Mouse (Mus musculus) c-Kit-positive CD71-positive TER-119-positive erythroid progenitor cells, embryonic 14.5 days (primary cell): ENCODE results near the gene Psma6.

Source experiments
- DNase-seq: peaks from one replicate; pipeline ENCODE4 v3.0.0-alpha.2; 2013; ENCODE audit warnings: low spot score

The Psma6 gene

DNA sequence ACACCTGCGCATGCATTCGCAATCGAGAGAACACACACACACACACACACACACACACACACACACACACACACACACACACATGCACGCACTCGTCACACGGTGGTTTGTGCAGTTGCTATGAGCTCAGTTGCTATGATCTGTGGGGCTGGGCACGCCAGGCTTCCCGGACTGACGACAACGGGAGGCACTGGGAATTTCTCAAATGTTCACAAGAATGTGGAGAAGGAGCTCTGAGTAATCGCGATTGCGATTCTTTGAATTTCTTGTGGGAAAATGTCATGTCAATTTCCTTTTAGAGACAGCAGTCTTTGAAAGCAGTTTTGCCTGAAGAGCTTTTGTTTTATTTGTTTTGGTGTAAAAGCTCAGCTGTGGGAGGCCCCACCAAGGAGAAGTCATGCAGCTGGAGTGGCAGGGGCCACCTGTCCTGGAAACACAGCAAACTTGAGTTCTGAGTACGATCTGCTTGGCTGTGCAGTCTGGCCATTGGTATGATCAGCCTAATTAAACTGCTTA is 80.9 kb downstream of the Psma6 start:
- DNase-seq = no peak

DNA sequence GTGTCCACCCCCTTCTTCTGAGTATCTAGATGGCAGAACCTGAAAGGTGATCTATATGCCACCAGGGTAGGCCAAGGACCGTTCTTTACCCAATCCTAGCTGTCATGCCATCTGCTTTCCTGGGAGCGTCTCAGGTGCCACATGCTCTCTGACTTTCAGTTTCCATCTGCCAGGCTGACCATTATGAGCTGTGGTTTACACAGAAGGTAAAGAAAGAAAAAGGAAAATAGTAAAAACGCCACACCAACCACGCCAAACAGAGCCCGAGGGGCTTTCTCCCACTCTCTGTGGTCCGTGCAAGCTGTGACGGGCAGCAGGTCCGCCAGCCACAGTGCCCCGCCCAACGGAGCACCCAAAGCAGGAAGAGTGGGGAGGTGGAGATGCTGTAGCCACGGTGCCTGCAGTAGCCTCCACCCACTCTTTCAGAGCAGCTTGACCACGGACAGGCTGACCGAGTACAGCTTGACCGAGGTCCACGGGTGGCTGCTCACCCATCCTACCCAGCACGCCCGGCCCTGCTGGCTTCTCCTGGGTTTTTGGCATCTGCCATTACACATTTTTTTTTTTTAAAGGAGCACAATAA is 81.5 kb downstream of the Psma6 start:
- no peak for DNase-seq

DNA sequence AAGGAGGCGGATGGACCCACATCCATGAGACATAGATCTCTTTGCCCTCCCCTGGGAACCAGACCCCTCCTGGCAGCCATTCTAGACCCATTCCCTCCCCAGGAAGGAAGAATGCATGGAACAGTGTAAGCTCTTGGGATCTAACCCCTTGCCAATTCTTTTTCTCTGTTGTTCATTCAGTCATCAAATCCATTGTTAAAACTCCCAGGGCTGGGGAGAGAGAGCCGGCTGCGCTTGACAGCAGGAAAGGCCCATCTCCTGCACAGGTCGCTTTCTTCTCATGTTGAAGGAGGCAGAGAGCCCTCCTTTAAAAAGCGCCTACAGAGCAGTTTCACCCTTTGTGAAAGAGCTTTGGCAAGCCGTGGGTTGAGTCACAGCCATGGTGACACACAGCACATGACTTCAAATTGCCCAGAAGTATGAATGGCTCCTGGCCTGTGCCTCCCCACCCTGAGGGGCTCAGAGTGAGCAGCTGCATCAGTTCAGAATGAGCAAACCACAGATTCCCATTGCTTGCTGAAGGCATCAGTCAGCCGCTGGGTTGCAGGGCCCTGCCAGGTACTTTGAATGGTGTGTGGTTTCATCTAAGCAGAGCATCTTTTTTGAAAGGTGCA is 82.2 kb downstream of the Psma6 start:
- no peak for DNase-seq

DNA sequence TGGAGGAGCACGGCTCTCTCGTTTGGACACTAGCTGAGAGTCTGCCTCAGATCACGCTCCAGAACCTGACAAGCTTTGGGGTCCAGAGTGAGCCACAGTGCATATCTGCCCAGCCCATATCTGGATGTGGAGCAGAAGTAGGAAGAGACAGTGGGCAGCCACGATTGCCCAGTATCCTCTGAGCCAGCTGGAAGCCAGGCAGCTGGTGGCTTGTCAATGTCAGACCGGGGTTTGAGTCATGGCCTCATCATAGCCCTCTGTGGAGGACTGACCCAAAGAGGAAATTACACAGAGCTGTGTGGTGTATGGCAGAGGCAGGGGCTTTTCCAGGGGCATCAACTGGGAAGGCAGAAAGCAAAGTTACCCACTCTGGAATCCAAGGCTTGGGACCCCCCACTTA is 82.8 kb downstream of the Psma6 start:
- DNase-seq = no peak

DNA sequence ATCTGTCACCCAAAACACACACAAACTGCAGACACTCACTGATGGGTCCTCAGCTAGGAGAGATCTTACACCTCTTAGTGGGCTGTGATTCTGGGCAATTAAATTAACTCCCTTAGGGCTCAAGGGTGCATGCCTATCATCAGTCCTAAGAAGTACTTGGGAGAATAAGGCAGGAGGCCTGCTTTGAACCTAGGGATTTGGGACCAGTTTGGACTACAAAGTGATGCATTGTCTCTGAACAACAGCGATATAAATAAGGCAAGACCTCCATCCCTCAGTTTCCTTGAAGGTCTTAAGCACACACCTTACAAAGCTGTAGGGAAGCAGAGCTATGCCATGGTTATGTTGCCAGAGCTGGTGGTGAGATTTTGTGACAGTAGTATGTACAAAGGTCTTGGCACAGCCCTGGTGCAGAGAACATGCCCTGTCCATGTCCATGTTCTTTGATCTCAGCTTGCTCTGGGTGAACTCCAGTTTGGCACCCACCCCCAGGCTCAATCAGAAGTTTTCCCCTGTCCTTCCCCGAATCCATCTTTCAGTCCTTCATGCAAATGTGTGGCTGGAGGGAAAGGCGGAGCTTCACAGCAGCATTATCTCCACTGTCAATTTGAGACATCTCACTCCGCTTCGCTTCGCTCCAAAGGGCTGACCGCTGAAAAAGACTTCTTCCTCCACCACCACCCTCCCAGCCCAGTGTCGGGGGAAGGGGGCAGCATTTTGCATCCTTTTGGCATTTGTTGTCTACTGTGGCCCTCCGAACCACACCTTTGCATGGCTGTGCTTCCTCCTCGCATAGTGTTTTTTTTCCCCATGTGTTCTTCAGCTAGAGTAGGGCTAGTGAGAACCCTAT is 83.5 kb downstream of the Psma6 start:
- DNase-seq = no peak
